Mouse (Mus musculus) left cerebral cortex, adult 2 months (tissue): ENCODE measurements around the gene Commd7. TPM values are rescaled to one million over a fixed set of nuclear protein-coding genes. Genes with fewer than 3 reads are reported as not detected.

Source experiments
- DNase-seq, 2 experiments: peaks; one replicate each; pipeline ENCODE4 v3.0.0; 2021 to 2022; ENCODE audit warnings: low spot score in 2 of 2, mixed read lengths in 1 of 2; ENCODE audit errors: extremely low spot score in 1 of 2
- H3K27ac ChIP-seq: fragments of 200-600 bp; 2 replicates; pipeline ENCODE4 v1.8.1; 2022
- H3K4me3 ChIP-seq: fragments of 200-600 bp; 2 replicates; pipeline ENCODE4 v1.8.1; 2022
- CTCF ChIP-seq: fragments of 200-600 bp; IDR thresholded peaks from 2 replicates; pipeline ENCODE4 v1.8.1; 2022; ENCODE audit warnings: antibody characterized with exemption, mild to moderate bottlenecking, moderate library complexity
- intact Hi-C: fragments of 180-260 bp; cut with DNase I; formaldehyde crosslinking; loops from one replicate; pipeline ENCODE4 v1.15.1; 2025
- total RNA-seq, 2 experiments: library from RNA; stranded (reverse); gene quantifications; 2 replicates each; pipeline ENCODE4 v1.2.3; 2021

Gene Commd7
- total RNA-seq, 2 experiments from 2014 or later = 26.2 to 27.1 TPM

- intact Hi-C loops = no loop called here
- Histone ChIP-seq H3K4me3 (no peak overlapping the region), H3K27ac (no peak overlapping the region)
- no peak for TF ChIP-seq CTCF
- DNase-seq = no peak
These were observed 15.7 kb downstream of the Commd7 start for GRCm38 (mm10) chr2:153616893-153617292.

- H3K4me3 ChIP-seq = no peak overlapping the region
- DNase-seq = no peak
- no peak for TF ChIP-seq CTCF
- intact Hi-C loops = no loop called here
- H3K27ac ChIP-seq = no peak overlapping the region
These were observed 19.8 kb downstream of the Commd7 start for GRCm38 (mm10) chr2:153612594-153613281.

GRCm38 (mm10) chr2:153611743-153612142 is 20.8 kb downstream of the Commd7 start:
- DNase-seq = no peak
- no peak overlapping the region for H3K27ac ChIP-seq
- TF ChIP-seq CTCF = no peak
- intact Hi-C loops = no loop called here
- H3K4me3 ChIP-seq = no peak overlapping the region

DNA sequence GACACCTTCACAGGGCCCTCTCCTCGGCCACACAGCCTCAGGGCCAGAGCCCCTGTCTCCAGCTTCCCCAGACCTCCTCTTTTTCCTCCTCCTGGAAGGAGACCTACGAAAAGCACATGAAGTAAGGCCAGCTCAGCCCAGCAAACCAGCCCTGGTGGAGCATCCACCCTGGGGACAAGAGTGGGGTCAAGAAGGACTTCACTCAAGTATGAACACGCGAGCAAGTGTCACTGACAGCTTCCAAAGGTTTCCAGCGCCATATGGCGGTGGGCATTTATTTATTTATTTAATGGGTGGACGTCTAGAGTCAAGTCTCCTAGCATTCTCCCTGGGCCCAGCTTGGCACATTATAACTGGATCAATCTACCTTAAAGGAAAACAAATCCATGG is 21.3 kb downstream of the Commd7 start:
- Histone ChIP-seq H3K27ac (peak overlapping the region; percentile 57), H3K4me3 (no peak overlapping the region)
- DNase-seq = peak in 1 of 2 experiments; percentile 17
- no peak for TF ChIP-seq CTCF
- intact Hi-C loops = no loop called here

DNA sequence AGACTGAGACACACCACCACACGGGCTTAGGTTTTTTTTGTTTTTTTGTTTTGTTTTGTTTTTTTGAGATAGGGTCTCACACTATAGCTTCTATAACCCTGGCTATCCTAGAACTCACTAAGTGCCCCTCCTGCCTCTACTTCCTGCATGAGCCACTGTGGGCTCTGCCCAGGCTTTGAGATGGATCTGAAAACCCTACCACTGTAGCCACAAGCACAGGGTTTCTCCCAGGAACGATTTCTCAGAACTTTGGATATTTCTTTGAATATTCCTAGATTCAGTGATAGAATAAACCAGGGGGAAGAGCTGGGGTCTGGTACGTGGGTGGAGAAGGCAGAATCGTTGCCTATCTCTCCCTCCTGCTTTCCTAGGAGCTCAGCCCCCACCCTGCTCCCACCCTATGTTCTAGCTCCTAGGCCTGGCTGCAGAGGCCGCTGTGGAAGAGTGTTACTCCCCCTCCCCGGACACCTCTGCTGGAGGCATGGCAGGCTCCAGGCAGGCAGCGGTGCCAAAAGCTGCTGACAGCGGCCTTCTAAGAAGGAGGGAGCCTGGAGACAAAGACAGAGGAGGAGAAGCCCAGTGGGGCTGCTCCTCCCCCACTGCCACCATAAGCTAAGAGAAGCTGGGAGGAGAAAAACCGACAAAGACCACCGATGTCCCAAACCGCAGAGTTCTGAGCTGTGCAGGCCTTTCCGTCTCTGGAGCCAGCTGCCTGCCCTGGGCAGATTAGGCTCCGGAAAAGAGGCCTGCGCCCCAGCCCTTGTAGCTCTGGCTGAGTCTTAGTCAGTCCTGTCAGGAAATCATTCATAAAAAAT is 21.9 kb downstream of the Commd7 start:
- Histone ChIP-seq H3K4me3 (no peak overlapping the region), H3K27ac (peak overlapping the region; percentile 57)
- no peak for TF ChIP-seq CTCF
- DNase-seq = no peak
- intact Hi-C loops = no loop called here

- intact Hi-C loops = no loop called here
- no peak overlapping the region for H3K27ac ChIP-seq
- DNase-seq = peak; percentile 74 to 82
- no peak overlapping the region for H3K4me3 ChIP-seq
- TF ChIP-seq CTCF = peak; percentile 82
These were observed 23.0 kb downstream of the Commd7 start for GRCm38 (mm10) chr2:153609548-153609947.

GRCm38 (mm10) chr2:153609058-153609457 is 23.5 kb downstream of the Commd7 start:
- intact Hi-C loops = no loop called here
- Histone ChIP-seq H3K27ac (no peak overlapping the region), H3K4me3 (no peak overlapping the region)
- no peak for DNase-seq
- no peak for TF ChIP-seq CTCF

- no peak overlapping the region for H3K4me3 ChIP-seq
- intact Hi-C loops = no loop called here
- DNase-seq = no peak
- TF ChIP-seq CTCF = no peak
- H3K27ac ChIP-seq = no peak overlapping the region
These were observed 24.6 kb downstream of the Commd7 start for GRCm38 (mm10) chr2:153607870-153608515.

- DNase-seq = no peak
- no peak overlapping the region for H3K4me3 ChIP-seq
- no peak overlapping the region for H3K27ac ChIP-seq
- TF ChIP-seq CTCF = peak; percentile 24
- intact Hi-C loops = no loop called here
These were observed 26.2 kb downstream of the Commd7 start for GRCm38 (mm10) chr2:153606421-153606820.

- peak; percentile 29 for TF ChIP-seq CTCF
- Histone ChIP-seq H3K4me3 (no peak overlapping the region), H3K27ac (no peak overlapping the region)
- intact Hi-C loops = no loop called here
- no peak for DNase-seq
These were observed 28.9 kb downstream of the Commd7 start for GRCm38 (mm10) chr2:153603724-153604123.

DNA sequence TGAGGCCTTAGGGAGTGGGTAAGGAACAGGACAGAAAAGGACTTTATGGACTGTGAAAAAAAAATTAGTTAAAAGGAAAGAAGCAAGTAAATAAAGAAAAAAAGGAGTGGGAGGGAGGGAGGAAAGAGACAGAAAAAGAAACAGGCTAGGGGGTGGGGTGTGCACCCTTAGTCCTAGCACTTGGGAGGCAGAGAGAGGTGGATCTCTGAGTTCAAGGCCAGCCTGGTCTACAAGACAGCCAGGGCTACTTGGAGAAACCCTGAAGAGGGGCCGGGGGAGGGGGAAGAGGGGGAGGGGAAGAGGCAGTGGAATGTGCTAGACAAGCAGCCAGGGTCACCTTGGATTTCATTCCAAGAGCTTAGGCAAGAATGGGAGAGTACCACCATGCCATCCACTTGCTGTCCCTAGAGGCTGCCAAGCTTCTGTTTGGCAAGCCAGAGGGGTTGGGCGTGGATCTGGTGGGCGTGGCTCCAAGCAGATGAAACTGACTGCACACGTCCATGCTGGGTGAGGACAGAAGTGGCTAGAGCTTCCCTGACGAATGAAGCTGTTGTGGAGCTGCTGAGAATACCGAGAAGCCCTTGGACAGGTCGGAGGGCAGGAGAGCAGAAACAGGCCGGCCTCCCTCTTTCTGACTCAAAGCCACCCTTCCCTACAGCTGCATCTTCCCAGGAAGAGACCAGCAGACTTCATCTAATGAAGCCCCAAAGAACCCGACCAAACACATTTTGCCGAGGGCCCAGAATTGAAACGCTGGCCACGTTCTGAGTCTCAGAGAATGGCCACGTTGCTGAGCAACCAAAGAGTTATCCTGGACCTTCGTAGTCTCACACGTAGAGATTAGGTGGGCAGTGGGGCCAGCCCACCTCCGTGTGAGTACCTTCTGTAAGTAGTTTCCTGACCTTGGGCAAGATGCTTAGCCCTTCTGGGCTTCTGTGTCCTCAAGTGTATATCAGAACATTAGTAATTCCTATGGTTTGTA is 31.6 kb downstream of the Commd7 start:
- Histone ChIP-seq H3K27ac (no peak overlapping the region), H3K4me3 (no peak overlapping the region)
- intact Hi-C loops = no loop called here
- TF ChIP-seq CTCF = no peak
- DNase-seq = no peak
